Mouse (Mus musculus): ENCODE results near the gene Zfp523. TPM values are rescaled to one million over a fixed set of nuclear protein-coding genes. Genes with fewer than 3 reads are reported as not detected.

The Zfp523 gene
- polyA plus RNA-seq, 1 experiment: 31.0 TPM

- Histone ChIP-seq H3K4me1 (ENCODE audit: control insufficient read depth, insufficient read depth, insufficient read length) (no peaks in the 10 kb centered on the region), H3K36me3 (ENCODE audit: control insufficient read depth, insufficient read depth, low read length) (peaks cover 16% of the 10 kb centered on the region), H3K4me3 (ENCODE audit: extremely low read depth, insufficient read depth, insufficient read length) (no peak overlapping the region), H3K27ac (ENCODE audit: insufficient read depth, low read length) (no peak overlapping the region), H3K27me3 (ENCODE audit: control insufficient read depth, insufficient read depth, low read length) (no peaks in the 10 kb centered on the region)
- WGBS: 92% methylated on average over 18 of the region's 18 CpGs
- DNase-seq (ENCODE audit: low read depth in 1 of 2, low spot score in 2 of 2): no peak
- TF ChIP-seq POLR2A (IDR thresholded peaks at IDR 0.05; ENCODE audit: low read depth, low read length): no peak
- TF ChIP-seq CTCF (IDR thresholded peaks at IDR 0.05; ENCODE audit: extremely low read depth, insufficient read depth, insufficient read length, insufficient replicate concordance): no peak
Measured at GRCm38 (mm10) chr17:28231026-28231736, 54.3 kb downstream of the Zfp523 start.

DNA sequence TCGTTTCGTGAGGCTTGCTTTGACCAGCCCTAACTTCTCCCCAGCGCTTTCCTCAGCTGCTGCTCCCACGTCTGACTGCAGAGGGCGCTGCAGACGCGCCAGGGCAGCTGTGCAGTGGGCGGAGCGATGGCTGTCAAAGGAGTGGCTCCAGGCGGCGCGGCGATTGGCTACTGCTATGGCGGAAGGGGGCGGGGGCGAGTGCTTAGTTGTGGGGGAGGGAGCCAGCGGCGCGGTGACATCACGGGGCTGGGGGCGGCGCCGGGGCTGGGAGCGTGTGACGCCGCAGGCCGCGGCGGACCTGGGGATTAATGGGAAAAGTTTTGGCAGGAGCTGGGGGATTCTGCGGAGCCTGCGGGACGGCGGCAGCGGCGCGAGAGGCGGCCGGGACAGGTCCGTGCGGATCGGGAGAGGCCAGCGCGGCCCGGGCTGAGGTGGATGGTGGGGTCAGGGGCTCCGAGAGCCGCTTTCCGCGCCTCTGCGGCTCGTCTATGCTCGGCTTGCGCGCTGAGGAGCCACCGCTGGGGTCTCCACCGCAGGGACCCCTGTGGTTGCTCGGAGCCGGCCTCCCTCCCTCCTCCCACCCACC, 55.6 kb downstream of the Zfp523 start, which contains the start of gene Ppard:
TSS of gene Ppard (plus strand) at position 226 of the 586 bp plus-strand sequence.
- TF ChIP-seq CTCF (IDR thresholded peaks at IDR 0.05; ENCODE audit: extremely low read depth, insufficient read depth, insufficient read length, insufficient replicate concordance) (peak; percentile 98), POLR2A (IDR thresholded peaks at IDR 0.05; ENCODE audit: low read depth, low read length) (peak; percentile 12)
- H3K36me3 ChIP-seq (ENCODE audit: control insufficient read depth, insufficient read depth, low read length): peaks cover 13% of the 10 kb centered on the region
- peak within 1 kb of the TSS; percentile 86 for H3K27ac ChIP-seq (ENCODE audit: insufficient read depth, low read length)
- peak; percentile 89 to 98 for DNase-seq (ENCODE audit: low read depth in 1 of 2, low spot score in 2 of 2)
- H3K4me1 ChIP-seq (ENCODE audit: control insufficient read depth, insufficient read depth, insufficient read length): no peaks in the 10 kb centered on the region
- WGBS: under 1% methylated on average over 51 of the region's 57 CpGs
- H3K4me3 ChIP-seq (ENCODE audit: extremely low read depth, insufficient read depth, insufficient read length): peak within 1 kb of the TSS; percentile 88
- H3K27me3 ChIP-seq (ENCODE audit: control insufficient read depth, insufficient read depth, low read length): no peaks in the 10 kb centered on the region

DNA sequence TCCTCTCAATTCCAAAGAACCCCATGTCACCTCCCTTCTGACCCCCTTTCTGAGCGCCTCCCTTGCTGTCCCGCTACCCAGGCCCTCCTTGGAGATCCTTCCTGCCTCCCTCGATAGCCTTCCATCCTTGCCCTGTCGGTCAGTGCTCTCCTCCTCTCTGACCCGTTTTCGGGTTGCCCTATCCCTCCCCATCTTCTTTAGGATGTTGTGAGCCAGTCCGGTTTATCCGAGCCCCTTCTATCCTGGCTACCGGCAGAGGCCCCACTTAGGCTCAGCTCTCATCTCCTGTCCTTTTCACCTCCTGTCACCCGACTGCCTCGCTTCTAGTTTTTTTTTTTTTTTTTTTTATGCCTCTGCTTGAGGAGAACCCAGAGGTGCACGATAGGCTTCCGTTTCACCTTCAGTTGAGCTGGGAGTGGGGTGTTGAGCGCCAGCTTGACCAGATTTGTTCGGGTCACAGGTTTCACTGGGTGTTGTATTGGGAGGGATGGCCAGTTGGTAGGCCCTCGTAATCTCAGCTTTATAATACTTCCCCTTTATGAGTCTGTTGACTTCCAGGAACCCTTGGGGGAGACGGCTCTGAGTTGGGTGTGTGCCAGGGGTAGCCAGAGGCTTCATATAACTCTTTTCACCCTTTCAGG, 56.3 kb downstream of the Zfp523 start:
- Histone ChIP-seq H3K4me1 (ENCODE audit: control insufficient read depth, insufficient read depth, insufficient read length) (no peaks in the 10 kb centered on the region), H3K36me3 (ENCODE audit: control insufficient read depth, insufficient read depth, low read length) (peaks cover 9% of the 10 kb centered on the region), H3K4me3 (ENCODE audit: extremely low read depth, insufficient read depth, insufficient read length) (peak overlapping the region; percentile 88), H3K27me3 (ENCODE audit: control insufficient read depth, insufficient read depth, low read length) (no peaks in the 10 kb centered on the region), H3K27ac (ENCODE audit: insufficient read depth, low read length) (peak overlapping the region; percentile 86)
- no peak for DNase-seq (ENCODE audit: low read depth in 1 of 2, low spot score in 2 of 2)
- WGBS: 2% methylated on average over 17 of the region's 17 CpGs
- TF ChIP-seq CTCF (IDR thresholded peaks at IDR 0.05; ENCODE audit: extremely low read depth, insufficient read depth, insufficient read length, insufficient replicate concordance) (no peak), POLR2A (IDR thresholded peaks at IDR 0.05; ENCODE audit: low read depth, low read length) (no peak)

- H3K36me3 ChIP-seq (ENCODE audit: control insufficient read depth, insufficient read depth, low read length): peaks cover 1% of the 10 kb centered on the region
- no peak overlapping the region for H3K27ac ChIP-seq (ENCODE audit: insufficient read depth, low read length)
Measured at GRCm38 (mm10) chr17:28234641-28235040, 57.7 kb downstream of the Zfp523 start.

DNA sequence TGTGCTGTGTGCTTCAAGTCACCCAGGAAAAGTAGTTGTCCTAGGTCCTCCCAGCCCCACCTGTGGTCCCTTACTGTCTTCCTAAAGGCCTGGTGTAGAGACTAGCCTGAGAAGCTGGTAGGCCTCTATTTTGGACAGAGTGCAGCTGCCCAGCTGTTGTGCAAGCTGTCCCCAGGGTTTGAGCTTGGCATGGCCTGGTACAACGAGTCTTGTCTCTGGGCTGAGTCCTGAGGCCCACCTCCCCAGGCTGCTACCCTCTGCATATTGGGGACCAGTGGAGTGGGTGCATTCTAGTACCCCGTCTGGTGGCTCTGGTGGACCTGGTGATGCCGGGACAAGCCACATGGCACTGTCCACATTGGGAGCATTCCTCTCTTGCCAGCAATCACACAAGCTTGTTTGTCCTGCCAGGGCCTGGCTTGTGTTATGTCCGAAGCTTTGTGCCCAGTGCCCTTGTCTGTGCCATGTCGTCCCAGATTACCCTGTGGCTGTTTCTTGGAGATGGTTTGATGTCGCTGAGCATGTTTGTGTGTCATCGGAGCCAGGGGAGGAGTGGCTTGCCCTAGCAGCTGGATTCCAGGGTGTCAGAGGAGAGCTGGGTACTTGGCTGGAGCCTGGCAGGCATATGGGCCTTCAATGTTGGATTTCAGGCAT, 59.2 kb downstream of the Zfp523 start:
- 80% methylated on average over 7 of the region's 7 CpGs for WGBS
- H3K4me3 ChIP-seq (ENCODE audit: extremely low read depth, insufficient read depth, insufficient read length): no peak overlapping the region
- no peaks in the 10 kb centered on the region for H3K4me1 ChIP-seq (ENCODE audit: control insufficient read depth, insufficient read depth, insufficient read length)
- DNase-seq (ENCODE audit: low read depth in 1 of 2, low spot score in 2 of 2): no peak
- H3K27me3 ChIP-seq (ENCODE audit: control insufficient read depth, insufficient read depth, low read length): no peaks in the 10 kb centered on the region
- TF ChIP-seq POLR2A (IDR thresholded peaks at IDR 0.05; ENCODE audit: low read depth, low read length): no peak
- no peak for TF ChIP-seq CTCF (IDR thresholded peaks at IDR 0.05; ENCODE audit: extremely low read depth, insufficient read depth, insufficient read length, insufficient replicate concordance)
- H3K27ac ChIP-seq (ENCODE audit: insufficient read depth, low read length): no peak overlapping the region
- peaks cover 1% of the 10 kb centered on the region for H3K36me3 ChIP-seq (ENCODE audit: control insufficient read depth, insufficient read depth, low read length)

More at GRCm38 (mm10) chr17:28234641-28235040, 57.7 kb downstream of the Zfp523 start:
- TF ChIP-seq POLR2A (IDR thresholded peaks at IDR 0.05; ENCODE audit: low read depth, low read length) (no peak), CTCF (IDR thresholded peaks at IDR 0.05; ENCODE audit: extremely low read depth, insufficient read depth, insufficient read length, insufficient replicate concordance) (no peak)
- WGBS: 94% methylated on average over 5 of the region's 5 CpGs
- Histone ChIP-seq H3K4me1 (ENCODE audit: control insufficient read depth, insufficient read depth, insufficient read length) (no peaks in the 10 kb centered on the region), H3K4me3 (ENCODE audit: extremely low read depth, insufficient read depth, insufficient read length) (no peak overlapping the region), H3K27me3 (ENCODE audit: control insufficient read depth, insufficient read depth, low read length) (no peaks in the 10 kb centered on the region)
- DNase-seq (ENCODE audit: low read depth in 1 of 2, low spot score in 2 of 2): no peak

DNA sequence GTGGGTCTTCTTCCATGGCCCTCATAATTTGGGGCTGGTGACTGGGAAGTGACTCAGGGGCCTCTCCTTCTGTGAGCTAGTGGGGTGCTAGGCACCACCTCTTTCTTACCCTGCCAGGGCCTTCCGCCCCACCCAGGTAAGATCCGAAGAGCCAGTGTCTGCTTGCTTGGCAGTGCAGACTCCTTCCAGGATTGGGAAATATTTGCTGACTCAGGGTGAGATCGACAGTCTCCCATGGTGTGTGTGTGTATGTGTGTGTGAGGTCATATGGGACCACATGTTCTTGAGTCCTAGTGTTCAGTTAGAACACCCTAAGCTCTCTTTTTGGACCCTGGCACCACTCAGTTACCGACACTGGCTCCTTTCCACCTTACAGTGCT, 59.7 kb downstream of the Zfp523 start:
- Histone ChIP-seq H3K27ac (ENCODE audit: insufficient read depth, low read length) (no peak overlapping the region), H3K4me1 (ENCODE audit: control insufficient read depth, insufficient read depth, insufficient read length) (no peaks in the 10 kb centered on the region), H3K4me3 (ENCODE audit: extremely low read depth, insufficient read depth, insufficient read length) (no peak overlapping the region), H3K36me3 (ENCODE audit: control insufficient read depth, insufficient read depth, low read length) (peaks cover 1% of the 10 kb centered on the region), H3K27me3 (ENCODE audit: control insufficient read depth, insufficient read depth, low read length) (no peaks in the 10 kb centered on the region)
- DNase-seq (ENCODE audit: low read depth in 1 of 2, low spot score in 2 of 2): no peak
- no peak for TF ChIP-seq CTCF (IDR thresholded peaks at IDR 0.05; ENCODE audit: extremely low read depth, insufficient read depth, insufficient read length, insufficient replicate concordance)
- WGBS: 83% methylated on average over 4 of the region's 4 CpGs
